Mouse (Mus musculus): ENCODE data around the gene Ift27.

GRCm38 (mm10) chr15:78157330-78157729, 16.6 kb downstream of the Ift27 start:
- TF ChIP-seq CTCF (IDR thresholded peaks at IDR 0.05; ENCODE audit: extremely low read depth, insufficient read depth, insufficient read length, insufficient replicate concordance): no peak
- no peak for TF ChIP-seq POLR2A (IDR thresholded peaks at IDR 0.05; ENCODE audit: low read depth, low read length)
